Mouse (Mus musculus) kidney, postnatal 0 days (tissue): ENCODE data around the gene Lyrm4. TPM values are rescaled to one million over a fixed set of nuclear protein-coding genes. Genes with fewer than 3 reads are reported as not detected.
A peak's percentile ranks its signal among the peaks of the same experiment; 100 is the strongest.
"Not testable (repeated sequence)": the region's sequence is repeated elsewhere in the genome, so short reads cannot be mapped to it uniquely, and the experiment has no call there.

Experiments
- ATAC-seq: fragments of 200-750 bp; cut with Nextera tagmentation; replicated peaks from 2 replicates; pipeline ENCODE4 v1.8.0; 2017; ENCODE audit warnings: low read depth, moderate number of reproducible peaks, moderate TSS enrichment, moderate library complexity; ENCODE audit not compliant: low FRiP score
- DNase-seq: peaks from one replicate; pipeline ENCODE4 v3.0.0-alpha.2; 2016; ENCODE audit warnings: low spot score
- H3K27ac ChIP-seq: fragments of 300-500 bp; sonication (generic); 2 replicates; pipeline ENCODE4 v1.5.1; 2014; ENCODE audit warnings: mild to moderate bottlenecking
- H3K27me3 ChIP-seq: fragments of 300-500 bp; sonication (generic); 2 replicates; pipeline ENCODE4 v1.6.1; 2014; ENCODE audit warnings: low read length, mixed read lengths; ENCODE audit not compliant: insufficient read depth
- H3K36me3 ChIP-seq: fragments of 300-500 bp; sonication (generic); 2 replicates; pipeline ENCODE4 v1.6.1; 2014; ENCODE audit warnings: low read length, mixed read lengths; ENCODE audit not compliant: insufficient read depth
- H3K4me1 ChIP-seq: fragments of 300-500 bp; sonication (generic); replicated peaks from 2 replicates; pipeline ENCODE4 v1.6.1; 2014; ENCODE audit warnings: antibody characterized with exemption, low read length, mixed read lengths; ENCODE audit not compliant: insufficient read depth
- H3K4me2 ChIP-seq: fragments of 300-500 bp; sonication (generic); 2 replicates; pipeline ENCODE4 v1.6.1; 2014; ENCODE audit warnings: mild to moderate bottlenecking, low read length, moderate library complexity, mixed read lengths
- H3K4me3 ChIP-seq: fragments of 300-500 bp; sonication (generic); replicated peaks from 2 replicates; pipeline ENCODE4 v1.5.1; 2014; ENCODE audit warnings: low read depth, low read length
- H3K9ac ChIP-seq: fragments of 300-500 bp; sonication (generic); 2 replicates; pipeline ENCODE4 v1.6.1; 2014; ENCODE audit warnings: low read depth, low read length
- H3K9me3 ChIP-seq: fragments of 300-500 bp; sonication (generic); replicated peaks from 2 replicates; pipeline ENCODE4 v1.6.1; 2016; ENCODE audit warnings: low read length, inconsistent platforms, mixed read lengths
- CTCF ChIP-seq: IDR thresholded peaks from 2 replicates; pipeline ENCODE4 v1.5.1; 2016; ENCODE audit warnings: antibody characterized with exemption, low read depth, mild to moderate bottlenecking, moderate library complexity
- WGBS: fragments of 180-500 bp; shearing (Covaris S2); extraction: QIAGEN DNeasy Blood & Tissue Kit; methylation state at CpG from one replicate; pipeline ENCODE4 v1.1.7; 2014; 5-methylcytosine and 5-hydroxymethylcytosine counted together
- polyA plus RNA-seq: library from polyadenylated mRNA; unstranded; fragments of >200 nt; fragmentation: Nextera tagmentation; extraction: Ambion mirVana; gene quantifications from 2 replicates; pipeline ENCODE4 v1.2.1, GENCODE M21; 2015

The Lyrm4 gene
- polyA plus RNA-seq, 1 experiment from 2014 or later = 36.0 TPM

DNA sequence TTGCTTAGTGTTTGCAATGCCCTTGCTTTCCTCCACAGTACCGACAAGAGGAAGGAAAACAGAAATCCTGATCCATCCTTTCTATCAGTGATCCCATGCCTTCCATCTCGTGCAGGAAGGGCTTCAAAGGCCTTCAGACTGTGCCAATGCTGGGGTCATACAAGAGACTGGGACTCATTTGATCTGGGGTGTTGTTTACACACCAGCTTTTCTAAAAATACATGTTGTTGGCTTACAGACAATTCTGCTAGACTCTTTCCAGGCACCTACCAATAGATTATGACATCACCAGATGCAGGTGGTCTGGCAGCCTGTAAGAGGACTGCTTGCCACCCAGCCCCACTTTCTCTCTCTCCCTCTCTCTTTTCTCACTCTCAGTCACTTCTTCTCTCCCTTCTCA, 107.3 kb downstream of the Lyrm4 start:
- H3K4me2 ChIP-seq = no peak overlapping the region
- WGBS = 72% methylated on average over 2 of the region's 2 CpGs
- no peak for DNase-seq
- H3K4me3 ChIP-seq = no peak overlapping the region
- no peaks in the 10 kb centered on the region for H3K36me3 ChIP-seq
- H3K9ac ChIP-seq = no peak overlapping the region
- H3K9me3 ChIP-seq = no peaks in the 10 kb centered on the region
- no peak overlapping the region for H3K27ac ChIP-seq
- no peak for ATAC-seq
- H3K27me3 ChIP-seq = no peaks in the 10 kb centered on the region
- H3K4me1 ChIP-seq = no peaks in the 10 kb centered on the region
- TF ChIP-seq CTCF = no peak

DNA sequence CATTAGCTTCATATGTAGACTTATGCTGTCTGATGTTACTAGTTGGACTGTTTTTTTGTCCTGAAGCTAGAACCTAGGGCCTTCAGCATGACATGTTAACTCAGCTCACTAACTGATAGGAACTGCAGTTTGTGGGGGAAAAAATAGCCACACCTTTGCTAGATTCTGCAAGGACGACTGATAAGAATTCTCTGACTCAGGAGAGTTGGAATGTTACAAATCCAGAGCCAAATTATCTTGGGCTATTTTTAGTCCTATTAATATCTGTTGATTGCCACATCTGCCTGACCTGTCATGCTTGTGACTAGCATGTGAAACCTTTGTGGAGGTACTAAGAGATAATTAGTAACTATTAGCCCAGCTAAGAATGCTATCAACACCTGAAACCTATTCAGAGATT, 116.5 kb downstream of the Lyrm4 start:
- Histone ChIP-seq H3K4me1 (no peaks in the 10 kb centered on the region), H3K4me3 (no peak overlapping the region), H3K36me3 (no peaks in the 10 kb centered on the region), H3K27me3 (no peaks in the 10 kb centered on the region), H3K9ac (no peak overlapping the region), H3K27ac (no peak overlapping the region), H3K9me3 (no peaks in the 10 kb centered on the region), H3K4me2 (no peak overlapping the region)
- ATAC-seq (no peak), DNase-seq (no peak)
- 83% methylated on average over 1 of the region's 1 CpGs for WGBS
- no peak for TF ChIP-seq CTCF

DNA sequence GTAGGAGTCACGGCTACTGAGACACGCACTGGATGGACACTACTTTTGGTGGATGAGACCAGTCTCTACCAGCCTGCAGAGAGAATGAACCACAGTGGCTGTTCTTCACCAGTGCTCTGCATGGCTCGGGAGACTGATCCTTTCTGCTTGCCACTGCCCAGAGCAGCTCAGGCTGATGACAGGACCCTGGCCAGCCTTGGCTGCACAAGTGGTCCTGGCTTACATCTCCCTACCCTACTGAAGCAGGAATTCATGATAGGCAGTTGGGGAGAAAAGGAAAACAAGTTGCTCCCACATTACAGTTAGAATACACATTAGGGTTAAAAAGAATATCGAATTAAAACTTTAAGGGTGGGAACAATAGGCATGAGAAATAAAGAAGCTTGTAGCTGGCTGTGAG, 119.7 kb downstream of the Lyrm4 start:
- Histone ChIP-seq H3K36me3 (no peaks in the 10 kb centered on the region), H3K9me3 (no peaks in the 10 kb centered on the region), H3K4me2 (no peak overlapping the region), H3K27ac (no peak overlapping the region), H3K27me3 (no peaks in the 10 kb centered on the region), H3K9ac (no peak overlapping the region), H3K4me1 (no peaks in the 10 kb centered on the region), H3K4me3 (no peak overlapping the region)
- DNase-seq (no peak), ATAC-seq (no peak)
- no peak for TF ChIP-seq CTCF
- WGBS = 90% methylated on average over 4 of the region's 4 CpGs

- no peaks in the 10 kb centered on the region for H3K27me3 ChIP-seq
- H3K9me3 ChIP-seq = no peaks in the 10 kb centered on the region
- DNase-seq (no peak), ATAC-seq (no peak)
- H3K4me3 ChIP-seq = no peak overlapping the region
- no peak overlapping the region for H3K9ac ChIP-seq
- H3K36me3 ChIP-seq = no peaks in the 10 kb centered on the region
- no peak overlapping the region for H3K27ac ChIP-seq
- 49% methylated on average over 2 of the region's 2 CpGs for WGBS
- no peak overlapping the region for H3K4me2 ChIP-seq
- TF ChIP-seq CTCF = no peak
- no peaks in the 10 kb centered on the region for H3K4me1 ChIP-seq
Measured at GRCm38 (mm10) chr13:35995696-35996426, 121.5 kb downstream of the Lyrm4 start.

- DNase-seq = no peak
- WGBS = 88% methylated on average over 3 of the region's 3 CpGs
- Histone ChIP-seq H3K4me2 (no peak overlapping the region), H3K4me3 (no peak overlapping the region), H3K4me1 (no peaks in the 10 kb centered on the region), H3K9ac (no peak overlapping the region), H3K27ac (no peak overlapping the region), H3K27me3 (no peaks in the 10 kb centered on the region), H3K36me3 (no peaks in the 10 kb centered on the region), H3K9me3 (no peaks in the 10 kb centered on the region)
- TF ChIP-seq CTCF = no peak
- ATAC-seq = no peak
Measured at GRCm38 (mm10) chr13:35995231-35995630, 122.1 kb downstream of the Lyrm4 start.

- Histone ChIP-seq H3K27ac (no peak overlapping the region), H3K4me3 (no peak overlapping the region), H3K9me3 (no peaks in the 10 kb centered on the region), H3K4me2 (no peak overlapping the region), H3K27me3 (no peaks in the 10 kb centered on the region), H3K4me1 (no peaks in the 10 kb centered on the region), H3K9ac (no peak overlapping the region), H3K36me3 (no peaks in the 10 kb centered on the region)
- DNase-seq = peak; percentile 67
- no peak; the same call in 1 of the 2 replicates for ATAC-seq
- 44% methylated on average over 8 of the region's 8 CpGs for WGBS
- TF ChIP-seq CTCF = no peak
Measured at GRCm38 (mm10) chr13:35994067-35994466, 123.3 kb downstream of the Lyrm4 start.

DNA sequence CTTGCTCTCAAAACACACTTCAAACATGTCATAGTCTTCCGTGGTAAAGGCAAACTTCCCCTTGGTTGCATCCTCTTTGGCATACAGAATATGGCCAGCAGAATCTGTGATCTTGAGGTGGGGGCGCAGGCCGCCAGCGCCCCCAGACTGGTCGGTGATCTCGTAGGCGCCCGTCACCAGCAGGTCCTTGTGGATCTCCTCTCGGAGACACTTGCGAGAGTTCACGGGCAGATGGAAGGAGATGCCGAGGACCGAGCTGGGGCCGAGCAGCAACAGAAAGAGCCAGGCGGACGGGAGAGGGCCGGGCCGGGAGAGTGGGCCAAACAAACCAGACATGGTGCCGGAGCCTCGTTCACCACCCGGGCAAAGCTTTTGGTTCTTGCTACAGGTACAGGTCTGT, 126.1 kb downstream of the Lyrm4 start:
- 97% methylated on average over 19 of the region's 21 CpGs for WGBS
- ATAC-seq, H3K4me2 ChIP-seq, H3K9me3 ChIP-seq, DNase-seq, H3K4me3 ChIP-seq, H3K4me1 ChIP-seq, H3K27ac ChIP-seq, H3K9ac ChIP-seq, H3K27me3 ChIP-seq, H3K36me3 ChIP-seq: not testable (repeated sequence)
